Mouse (Mus musculus): ENCODE measurements at regions not wholly inside any gene's neighbourhood (a gene's known extent, or its start where the extent isn't known, plus 50 kb on each side); places are given as distances from the start of the nearest gene placed in this dataset.

- DNase-seq (ENCODE audit: low spot score): no peak
Measured at GRCm38 (mm10) chr8:103270035-103270434, 484.6 kb upstream of the Cdh11 start.

GRCm38 (mm10) chr8:103270815-103271553 is 485.5 kb upstream of the Cdh11 start:
- no peak for DNase-seq (ENCODE audit: low spot score)

- no peak for DNase-seq (ENCODE audit: low spot score)
Measured at GRCm38 (mm10) chr8:103272305-103273079, 487.1 kb upstream of the Cdh11 start.

- no peak for DNase-seq (ENCODE audit: low spot score)
Measured at GRCm38 (mm10) chr8:103273476-103273875, 488.0 kb upstream of the Cdh11 start.

- DNase-seq (ENCODE audit: low spot score): no peak
Measured at GRCm38 (mm10) chr8:103281801-103282200, 496.4 kb upstream of the Cdh11 start.

GRCm38 (mm10) chr8:103288561-103288974 is 503.1 kb upstream of the Cdh11 start:
- no peak for DNase-seq (ENCODE audit: low spot score)

- DNase-seq (ENCODE audit: low spot score): no peak
Measured at GRCm38 (mm10) chr8:103292896-103293295, 507.5 kb upstream of the Cdh11 start.

GRCm38 (mm10) chr8:103306476-103307183 is 521.2 kb upstream of the Cdh11 start:
- no peak for DNase-seq (ENCODE audit: low spot score)

GRCm38 (mm10) chr8:103313576-103313975 is 528.1 kb upstream of the Cdh11 start:
- no peak for DNase-seq (ENCODE audit: low spot score)

- DNase-seq (ENCODE audit: low spot score): no peak
Measured at GRCm38 (mm10) chr8:103314279-103315022, 529.0 kb upstream of the Cdh11 start.

- DNase-seq (ENCODE audit: low spot score): no peak
Measured at GRCm38 (mm10) chr8:103315742-103316141, 530.3 kb upstream of the Cdh11 start.

GRCm38 (mm10) chr8:103316691-103317091 is 531.2 kb upstream of the Cdh11 start:
- no peak for DNase-seq (ENCODE audit: low spot score)

GRCm38 (mm10) chr8:103317149-103317725 is 531.8 kb upstream of the Cdh11 start:
- DNase-seq (ENCODE audit: low spot score): no peak

- DNase-seq (ENCODE audit: low spot score): no peak
Measured at GRCm38 (mm10) chr8:103324016-103324665, 538.7 kb upstream of the Cdh11 start.

- no peak for DNase-seq (ENCODE audit: low spot score)
Measured at GRCm38 (mm10) chr8:103331415-103331814, 546.0 kb upstream of the Cdh11 start.

GRCm38 (mm10) chr8:103337314-103337713 is 551.9 kb upstream of the Cdh11 start:
- DNase-seq (ENCODE audit: low spot score): no peak

GRCm38 (mm10) chr8:103339042-103339441 is 553.6 kb upstream of the Cdh11 start:
- DNase-seq (ENCODE audit: low spot score): no peak

GRCm38 (mm10) chr8:103339951-103340350 is 554.5 kb upstream of the Cdh11 start:
- DNase-seq (ENCODE audit: low spot score): no peak

- DNase-seq (ENCODE audit: low spot score): no peak
Measured at GRCm38 (mm10) chr8:103343891-103344290, 558.4 kb upstream of the Cdh11 start.

- DNase-seq (ENCODE audit: low spot score): no peak
Measured at GRCm38 (mm10) chr8:103344871-103345270, 559.4 kb upstream of the Cdh11 start.

Data from thymus, postnatal 0 days (tissue).